In genomic region chr16:42885538-42885937, GRCm38 (mm10) we compare ENCODE assay signal across 15 mouse cellular contexts. TPM values are rescaled to one million over a fixed set of nuclear protein-coding genes. Genes with fewer than 3 reads are reported as not detected.
DNase-seq lines count a peak whose midpoint lies in the region; ATAC-seq and TF ChIP-seq lines count a peak whose summit lies in the region.
"Had no signal": no experiment of that assay in that cellular context is flagged by ENCODE, and none has a peak within 500 bp of the region (broad histone marks: within the 10 kb centered on the region; RNA-seq: fewer than 3 reads in every experiment).

No protein-coding gene starts in this region.

- H3K79me3 ChIP-seq in C2C12 (ENCODE audit: low read depth) = no peaks in the 10 kb centered on the region

- H3ac ChIP-seq in C2C12 (ENCODE audit: control insufficient read depth, insufficient read length, low read depth) = no peak overlapping the region

- no peaks in the 10 kb centered on the region for H3K27me3 ChIP-seq in hindbrain, embryonic 10.5 days (ENCODE audit: insufficient read depth, poor library complexity, severe bottlenecking)
- no peaks in the 10 kb centered on the region for H3K27me3 ChIP-seq in hindbrain, embryonic 13.5 days
- no peaks in the 10 kb centered on the region for H3K27me3 ChIP-seq in C2C12 (ENCODE audit: control insufficient read depth, insufficient read depth, insufficient read length)
- H3K27me3 ChIP-seq in embryonic facial prominence, embryonic 11.5 days (ENCODE audit: control insufficient read depth, insufficient read depth, low read length) = no peaks in the 10 kb centered on the region
- no peaks in the 10 kb centered on the region for H3K27me3 ChIP-seq in forebrain, postnatal 0 days (ENCODE audit: insufficient read depth, low read length)
- H3K27me3 ChIP-seq: forebrain, embryonic 12.5 days; midbrain, embryonic 15.5 days; stomach, embryonic 15.5 days had no signal

- no peak overlapping the region for H3K9ac ChIP-seq in hindbrain, embryonic 13.5 days
- H3K9ac ChIP-seq in embryonic facial prominence, embryonic 11.5 days (replicated peaks; ENCODE audit: low read length) = no peak overlapping the region
- H3K9ac ChIP-seq in forebrain, postnatal 0 days = no peak overlapping the region
- H3K9ac ChIP-seq: forebrain, embryonic 12.5 days; liver, embryonic 14.5 days; midbrain, embryonic 15.5 days; stomach, embryonic 15.5 days had no signal

- H3K4me3 ChIP-seq in hindbrain, embryonic 10.5 days = no peak overlapping the region
- no peak overlapping the region for H3K4me3 ChIP-seq in hindbrain, embryonic 13.5 days
- H3K4me3 ChIP-seq in C2C12 (ENCODE audit: insufficient read depth, poor library complexity, severe bottlenecking) = no peak overlapping the region
- H3K4me3 ChIP-seq in embryonic facial prominence, embryonic 11.5 days (ENCODE audit: low read depth, low read length) = no peak overlapping the region
- no peak overlapping the region for H3K4me3 ChIP-seq in forebrain, postnatal 0 days (ENCODE audit: low read depth, low read length)
- H3K4me3 ChIP-seq: forebrain, embryonic 12.5 days; midbrain, embryonic 15.5 days; stomach, embryonic 15.5 days had no signal

- ATAC-seq in hindbrain, embryonic 13.5 days (ENCODE audit: low FRiP score) = no peak
- no peak for ATAC-seq in embryonic facial prominence, embryonic 11.5 days (replicated peaks; ENCODE audit: insufficient number of reproducible peaks, low FRiP score, low TSS enrichment, low read depth)
- ATAC-seq in forebrain, postnatal 0 days = no peak
- ATAC-seq: hindbrain, postnatal 0 days; midbrain, embryonic 15.5 days had no signal

- H3K79me2 ChIP-seq in C2C12 (ENCODE audit: control insufficient read depth, insufficient read depth) = no peaks in the 10 kb centered on the region

- DNase-seq in hindbrain, embryonic 10.5 days (ENCODE audit: low spot score) = peak; percentile 27
- peak; percentile 58 for DNase-seq in ZHBTc4 (ENCODE audit: low read depth, low spot score)
- DNase-seq in embryonic facial prominence, embryonic 11.5 days (ENCODE audit: low spot score) = peak; percentile 70
- no peak for DNase-seq in forebrain, postnatal 0 days
- DNase-seq in left cerebral cortex, adult 8-10 months (ENCODE audit: low spot score in 2 of 2) = no peak
- DNase-seq in urinary bladder, postnatal 25 days (ENCODE audit: low spot score) = no peak
- DNase-seq: cerebellum, adult 2 months; gastrocnemius, postnatal 10 days had no signal

- no peak overlapping the region for H3K4me2 ChIP-seq in hindbrain, embryonic 13.5 days
- H3K4me2 ChIP-seq in embryonic facial prominence, embryonic 11.5 days (ENCODE audit: low read depth, low read length) = no peak overlapping the region
- H3K4me2 ChIP-seq in forebrain, postnatal 0 days (ENCODE audit: low read depth) = no peak overlapping the region
- H3K4me2 ChIP-seq: forebrain, embryonic 12.5 days; midbrain, embryonic 15.5 days; stomach, embryonic 15.5 days had no signal

- WGBS in hindbrain, embryonic 10.5 days = 59% methylated on average over 2 of the region's 2 CpGs
- WGBS in hindbrain, embryonic 13.5 days = 66% methylated on average over 2 of the region's 2 CpGs
- 48% methylated on average over 2 of the region's 2 CpGs for WGBS in embryonic facial prominence, embryonic 11.5 days
- 75% methylated on average over 2 of the region's 2 CpGs for WGBS in forebrain, postnatal 0 days

- no peak for TF ChIP-seq CTCF in C2C12 (IDR thresholded peaks at IDR 0.05; ENCODE audit: control insufficient read depth, insufficient read depth, insufficient read length)
- no peak for TF ChIP-seq CTCF in forebrain, postnatal 0 days (IDR thresholded peaks at IDR 0.05; ENCODE audit: low read depth)

- H3K4me1 ChIP-seq in hindbrain, embryonic 10.5 days (replicated peaks) = peaks cover 6% of the 10 kb centered on the region
- H3K4me1 ChIP-seq in hindbrain, embryonic 13.5 days (replicated peaks) = no peaks in the 10 kb centered on the region
- no peaks in the 10 kb centered on the region for H3K4me1 ChIP-seq in embryonic facial prominence, embryonic 11.5 days (ENCODE audit: control insufficient read depth, insufficient read depth, low read length)
- no peaks in the 10 kb centered on the region for H3K4me1 ChIP-seq in forebrain, postnatal 0 days (ENCODE audit: insufficient read depth)
- H3K4me1 ChIP-seq: midbrain, embryonic 15.5 days; stomach, embryonic 15.5 days had no signal

- H3K9me3 ChIP-seq in hindbrain, embryonic 10.5 days = no peaks in the 10 kb centered on the region
- H3K9me3 ChIP-seq in hindbrain, embryonic 13.5 days = no peaks in the 10 kb centered on the region
- H3K9me3 ChIP-seq in embryonic facial prominence, embryonic 11.5 days (replicated peaks; ENCODE audit: control insufficient read depth, low read length) = no peaks in the 10 kb centered on the region
- no peaks in the 10 kb centered on the region for H3K9me3 ChIP-seq in forebrain, postnatal 0 days (ENCODE audit: low read length)
- H3K9me3 ChIP-seq: forebrain, embryonic 12.5 days; midbrain, embryonic 15.5 days; stomach, embryonic 15.5 days had no signal

- no peaks in the 10 kb centered on the region for H3K36me3 ChIP-seq in hindbrain, embryonic 10.5 days
- H3K36me3 ChIP-seq in hindbrain, embryonic 13.5 days = no peaks in the 10 kb centered on the region
- no peaks in the 10 kb centered on the region for H3K36me3 ChIP-seq in C2C12 (ENCODE audit: control insufficient read depth, insufficient read depth)
- H3K36me3 ChIP-seq in embryonic facial prominence, embryonic 11.5 days (replicated peaks; ENCODE audit: control insufficient read depth, insufficient read depth, low read depth, low read length) = no peaks in the 10 kb centered on the region
- H3K36me3 ChIP-seq in forebrain, postnatal 0 days (ENCODE audit: insufficient read depth) = no peaks in the 10 kb centered on the region
- H3K36me3 ChIP-seq: forebrain, embryonic 12.5 days; midbrain, embryonic 15.5 days; stomach, embryonic 15.5 days had no signal

- no peak overlapping the region for H3K27ac ChIP-seq in hindbrain, embryonic 10.5 days
- H3K27ac ChIP-seq in hindbrain, embryonic 13.5 days = no peak overlapping the region
- H3K27ac ChIP-seq in embryonic facial prominence, embryonic 11.5 days (replicated peaks; ENCODE audit: low read depth, low read length) = 0 out of 2 replicates have a peak overlapping the region, but pooled peaks have one; percentile 13
- no peak overlapping the region for H3K27ac ChIP-seq in forebrain, postnatal 0 days (ENCODE audit: low read depth, low read length)
- H3K27ac ChIP-seq: forebrain, embryonic 12.5 days; hindbrain, postnatal 0 days; liver, embryonic 14.5 days; midbrain, embryonic 15.5 days; stomach, embryonic 15.5 days had no signal

TF ChIP-seq in C2C12, 6 proteins besides CTCF, POLR2A, EP300 and RAD21:
- TF ChIP-seq MYOG (IDR thresholded peaks at IDR 0.05; ENCODE audit: control insufficient read depth, extremely low read depth, insufficient read length) (no peak), MYOD1 (IDR thresholded peaks at IDR 0.05; ENCODE audit: control insufficient read depth, insufficient read length, low read depth) (no peak), USF1 (IDR thresholded peaks at IDR 0.05; ENCODE audit: low read depth) (peak; percentile 78), CEBPB (IDR thresholded peaks at IDR 0.05; ENCODE audit: low read depth) (no peak), MAX (IDR thresholded peaks at IDR 0.05) (no peak)

RNA-seq across cellular contexts. Expression of gene Zbtb20, which starts 9.9 kb away (rescaled TPM):
- 28.2 and 41.3 TPM in 2 replicates for polyA plus RNA-seq in hindbrain, embryonic 10.5 days (2016; fragmentation: Nextera tagmentation; extraction: Ambion mirVana)
- 61.5 and 65.7 TPM in 2 replicates for polyA plus RNA-seq in hindbrain, embryonic 13.5 days (2015; fragmentation: Nextera tagmentation; extraction: Ambion mirVana)
- 4.0 TPM for polyA plus RNA-seq in C2C12 (2012; fragmentation: generic; extraction: Trizol)
- polyA plus RNA-seq in embryonic facial prominence, embryonic 11.5 days (2014; fragmentation: Nextera tagmentation; extraction: Ambion mirVana) = 15.4 and 19.0 TPM in 2 replicates
- 38.5 and 63.4 TPM in 2 replicates for total RNA-seq in forebrain, postnatal 0 days (2014; rRNA removed)
- polyA plus RNA-seq in forebrain, postnatal 0 days (2015; fragmentation: Nextera tagmentation; extraction: Ambion mirVana) = 29.1 and 90.9 TPM in 2 replicates
- 10 to 100 TPM; 72.5 to 88.1 (median 73.5) TPM for total RNA-seq in left cerebral cortex, adult 8-10 months (2022)

Comparison
In these comparisons a context has a peak if more than half of its experiments do, and no peak if none do; other contexts are left out.
1. DNase-seq: peak in hindbrain, embryonic 10.5 days (single experiment), ZHBTc4 (single experiment) and embryonic facial prominence, embryonic 11.5 days (single experiment); none in forebrain, postnatal 0 days (single experiment), left cerebral cortex, adult 8-10 months (0 of 2) and urinary bladder, postnatal 25 days (single experiment).